Mouse (Mus musculus) liver, embryonic 16.5 days (tissue): ENCODE data around the gene Nkap. TPM values are rescaled to one million over a fixed set of nuclear protein-coding genes. Genes with fewer than 3 reads are reported as not detected.
"Not testable (repeated sequence)": the region's sequence is repeated elsewhere in the genome, so short reads cannot be mapped to it uniquely, and the experiment has no call there.

Experiments
- ATAC-seq: fragments of 200-750 bp; cut with Nextera tagmentation; 2 replicates; pipeline ENCODE4 v1.8.0; 2017; ENCODE audit warnings: low read depth, mild to moderate bottlenecking, moderate number of reproducible peaks, moderate library complexity
- H3K27ac ChIP-seq: fragments of 300-500 bp; sonication (generic); 2 replicates; pipeline ENCODE4 v1.5.1; 2014; ENCODE audit warnings: mild to moderate bottlenecking, low read length
- H3K27me3 ChIP-seq: fragments of 300-500 bp; sonication (generic); 2 replicates; pipeline ENCODE4 v1.6.1; 2014; ENCODE audit warnings: low read depth, low read length, mixed read lengths; ENCODE audit not compliant: control insufficient read depth, insufficient read depth
- H3K36me3 ChIP-seq: fragments of 300-500 bp; sonication (generic); 2 replicates; pipeline ENCODE4 v1.6.1; 2014; ENCODE audit warnings: mild to moderate bottlenecking; ENCODE audit not compliant: control insufficient read depth, insufficient read depth
- H3K4me1 ChIP-seq: fragments of 300-500 bp; sonication (generic); 2 replicates; pipeline ENCODE4 v1.6.1; 2014; ENCODE audit warnings: low read depth, low read length, mixed read lengths; ENCODE audit not compliant: control insufficient read depth
- H3K4me2 ChIP-seq: fragments of 300-500 bp; sonication (generic); 2 replicates; pipeline ENCODE4 v1.6.1; 2014; ENCODE audit warnings: low read depth, low read length, mixed read lengths
- H3K4me3 ChIP-seq: fragments of 300-500 bp; sonication (generic); 2 replicates; pipeline ENCODE4 v1.5.1; 2014; ENCODE audit warnings: low read depth, mild to moderate bottlenecking, low read length
- H3K9ac ChIP-seq: fragments of 300-500 bp; sonication (generic); 2 replicates; pipeline ENCODE4 v1.6.1; 2014; ENCODE audit warnings: low read depth, low read length
- H3K9me3 ChIP-seq: fragments of 300-500 bp; sonication (generic); replicated peaks from 2 replicates; pipeline ENCODE4 v1.6.1; 2016; ENCODE audit warnings: low read length; ENCODE audit not compliant: control insufficient read depth
- WGBS: fragments of 180-500 bp; shearing (Covaris S2); extraction: QIAGEN DNeasy Blood & Tissue Kit; methylation state at CpG from one replicate; pipeline ENCODE4 v1.1.7; 2014; ENCODE audit not compliant: insufficient replicate concordance; 5-methylcytosine and 5-hydroxymethylcytosine counted together
- polyA plus RNA-seq: library from polyadenylated mRNA; unstranded; fragments of >200 nt; fragmentation: Nextera tagmentation; extraction: Ambion mirVana; gene quantifications from 2 replicates; pipeline ENCODE4 v1.2.1, GENCODE M21; 2015

Nkap gene
- 5.1 and 5.4 TPM in 2 replicates for polyA plus RNA-seq

GRCm38 (mm10) chrX:37126671-37127358 lies at the start of gene Nkap:
TSS of gene Nkap (plus strand) at chrX:37126795.
- 14% methylated on average over 57 of the region's 58 CpGs for WGBS
- no peaks in the 10 kb centered on the region for H3K9me3 ChIP-seq
- peak within 1 kb of the TSS; percentile 75 for H3K9ac ChIP-seq
- peak; percentile 89 for ATAC-seq
- no peaks in the 10 kb centered on the region for H3K27me3 ChIP-seq
- H3K4me1 ChIP-seq: no peaks in the 10 kb centered on the region; the same call in 1 of the 2 replicates
- H3K27ac ChIP-seq: peak within 1 kb of the TSS; percentile 69
- peak within 1 kb of the TSS; percentile 62 for H3K4me2 ChIP-seq
- peak within 1 kb of the TSS; percentile 77 for H3K4me3 ChIP-seq
- H3K36me3 ChIP-seq: no peaks in the 10 kb centered on the region

- not testable (repeated sequence) for H3K9ac ChIP-seq, H3K4me1 ChIP-seq, ATAC-seq, H3K27me3 ChIP-seq, H3K9me3 ChIP-seq, H3K4me2 ChIP-seq, H3K4me3 ChIP-seq, H3K27ac ChIP-seq, H3K36me3 ChIP-seq
- 67% methylated on average over 3 of the region's 4 CpGs for WGBS
These were observed 46.2 kb upstream of the Nkap start for GRCm38 (mm10) chrX:37080345-37080744.

GRCm38 (mm10) chrX:37081194-37081593 lies 45.4 kb upstream of the Nkap start:
- no peaks in the 10 kb centered on the region for H3K27me3 ChIP-seq
- no peak for ATAC-seq
- WGBS: 44% methylated on average over 6 of the region's 6 CpGs
- H3K4me3 ChIP-seq: no peak overlapping the region
- peaks cover 5% of the 10 kb centered on the region for H3K36me3 ChIP-seq
- no peaks in the 10 kb centered on the region for H3K9me3 ChIP-seq
- peaks cover 9% of the 10 kb centered on the region for H3K4me1 ChIP-seq
- H3K9ac ChIP-seq: no peak overlapping the region
- H3K27ac ChIP-seq: no peak overlapping the region
- H3K4me2 ChIP-seq: no peak overlapping the region

GRCm38 (mm10) chrX:37084318-37084926 lies 42.2 kb upstream of the Nkap start:
- Histone ChIP-seq H3K36me3 (peaks cover 5% of the 10 kb centered on the region), H3K27ac (peak overlapping the region; percentile 91), H3K4me3 (peak overlapping the region; percentile 62), H3K9ac (peak overlapping the region; percentile 66), H3K4me2 (peak overlapping the region; percentile 49), H3K9me3 (no peaks in the 10 kb centered on the region), H3K4me1 (peaks cover 9% of the 10 kb centered on the region), H3K27me3 (no peaks in the 10 kb centered on the region)
- ATAC-seq: peak; percentile 33; the same call in 1 of the 2 replicates
- WGBS: 19% methylated on average over 19 of the region's 19 CpGs

- H3K36me3 ChIP-seq: peaks cover 5% of the 10 kb centered on the region
- no peaks in the 10 kb centered on the region for H3K27me3 ChIP-seq
- ATAC-seq: peak; percentile 92
- peak within 1 kb of the TSS; percentile 62 for H3K4me3 ChIP-seq
- peak within 1 kb of the TSS; percentile 49 for H3K4me2 ChIP-seq
- H3K9me3 ChIP-seq: no peaks in the 10 kb centered on the region
- peak within 1 kb of the TSS; percentile 91 for H3K27ac ChIP-seq
- H3K9ac ChIP-seq: peak within 1 kb of the TSS; percentile 66
- 14% methylated on average over 38 of the region's 38 CpGs for WGBS
- peaks cover 9% of the 10 kb centered on the region for H3K4me1 ChIP-seq
These were observed 41.5 kb upstream of the Nkap start, which contains the start of gene Rpl39 for GRCm38 (mm10) chrX:37084927-37085660. TSS of gene Rpl39 (minus strand) at chrX:37085402.

GRCm38 (mm10) chrX:37085665-37086064 lies 40.9 kb upstream of the Nkap start:
- H3K9ac ChIP-seq: no peak overlapping the region; the same call in 1 of the 2 replicates
- H3K4me1 ChIP-seq: peaks cover 9% of the 10 kb centered on the region
- peak overlapping the region; percentile 49 for H3K4me2 ChIP-seq
- peak overlapping the region; percentile 62 for H3K4me3 ChIP-seq
- H3K27me3 ChIP-seq: no peaks in the 10 kb centered on the region
- H3K27ac ChIP-seq: peak overlapping the region; percentile 91
- peaks cover 5% of the 10 kb centered on the region for H3K36me3 ChIP-seq
- no peaks in the 10 kb centered on the region for H3K9me3 ChIP-seq
- peak; percentile 64 for ATAC-seq
- WGBS: 15% methylated on average over 9 of the region's 9 CpGs

GRCm38 (mm10) chrX:37088778-37089177 lies 37.8 kb upstream of the Nkap start:
- no peaks in the 10 kb centered on the region for H3K9me3 ChIP-seq
- H3K27me3 ChIP-seq: no peaks in the 10 kb centered on the region
- H3K4me3 ChIP-seq: no peak overlapping the region
- peaks cover 4% of the 10 kb centered on the region; the same call in 1 of the 2 replicates for H3K4me1 ChIP-seq
- no peak for ATAC-seq
- H3K27ac ChIP-seq: no peak overlapping the region
- H3K9ac ChIP-seq: no peak overlapping the region
- no peak overlapping the region for H3K4me2 ChIP-seq
- 77% methylated on average over 1 of the region's 1 CpGs for WGBS
- H3K36me3 ChIP-seq: peaks cover 2% of the 10 kb centered on the region; the same call in 1 of the 2 replicates

- peaks cover 2% of the 10 kb centered on the region; the same call in 1 of the 2 replicates for H3K36me3 ChIP-seq
- 70% methylated on average over 3 of the region's 3 CpGs for WGBS
- H3K9ac ChIP-seq: no peak overlapping the region
- H3K27me3 ChIP-seq: no peaks in the 10 kb centered on the region
- no peaks in the 10 kb centered on the region for H3K9me3 ChIP-seq
- H3K4me2 ChIP-seq: no peak overlapping the region
- ATAC-seq: no peak
- no peaks in the 10 kb centered on the region for H3K4me1 ChIP-seq
- no peak overlapping the region for H3K4me3 ChIP-seq
- H3K27ac ChIP-seq: no peak overlapping the region
These were observed 35.1 kb upstream of the Nkap start for GRCm38 (mm10) chrX:37091457-37091856.
